Comparison of ENCODE assay signal across 19 mouse cellular contexts in the genomic region with DNA sequence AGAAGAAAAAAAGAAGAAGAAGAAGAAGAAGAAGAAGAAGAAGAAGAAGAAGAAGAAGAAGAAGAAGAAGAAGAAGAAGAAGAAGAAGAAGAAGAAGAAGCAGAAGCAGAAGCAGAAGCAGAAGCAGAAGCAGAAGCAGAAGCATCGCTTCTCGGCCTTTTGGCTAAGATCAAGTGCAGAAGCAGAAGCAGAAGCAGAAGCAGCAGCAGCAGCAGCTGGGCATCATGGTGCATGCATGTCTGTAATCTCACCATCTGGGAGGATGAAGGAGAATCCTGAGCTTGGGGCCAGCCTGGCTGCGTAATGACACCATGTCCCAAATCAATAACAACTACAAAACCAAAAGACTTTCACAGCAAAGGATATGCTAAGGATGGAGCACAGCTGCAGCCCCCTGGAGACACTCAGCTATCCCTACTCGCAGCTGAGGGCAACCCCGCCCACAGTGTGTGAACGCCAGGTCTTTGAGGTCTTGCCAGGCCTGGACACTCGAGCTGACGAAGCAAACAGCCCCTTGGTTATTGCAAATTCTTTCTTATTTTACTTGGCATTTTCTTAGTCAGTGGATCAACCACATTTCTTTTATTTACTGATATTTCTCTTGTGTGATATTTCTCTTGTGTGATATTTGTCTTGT. TPM values are rescaled to one million over a fixed set of nuclear protein-coding genes. Genes with fewer than 3 reads are reported as not detected.
A peak's percentile ranks its signal among the peaks of the same experiment; 100 is the strongest.
DNase-seq lines count a peak whose midpoint lies in the region; ATAC-seq lines count a peak whose summit lies in the region.
"Had no signal": no experiment of that assay in that cellular context is flagged by ENCODE, and none has a peak within 500 bp of the region (broad histone marks: within the 10 kb centered on the region; RNA-seq: fewer than 3 reads in every experiment).

No protein-coding gene starts in this region.

- no peak overlapping the region for H3K27ac ChIP-seq in heart, embryonic 11.5 days (ENCODE audit: low read depth, low read length)
- no peak overlapping the region for H3K27ac ChIP-seq in liver, embryonic 12.5 days
- H3K27ac ChIP-seq: embryonic facial prominence, embryonic 12.5 days; forebrain, embryonic 12.5 days; hindbrain, embryonic 12.5 days; midbrain, embryonic 13.5 days; neural tube, embryonic 13.5 days had no signal

- H3K4me1 ChIP-seq in heart, embryonic 11.5 days (ENCODE audit: control insufficient read depth, insufficient read depth, low read length): no peaks in the 10 kb centered on the region
- H3K4me1 ChIP-seq in liver, embryonic 12.5 days: no peaks in the 10 kb centered on the region
- H3K4me1 ChIP-seq: embryonic facial prominence, embryonic 12.5 days; forebrain, embryonic 12.5 days; hindbrain, embryonic 12.5 days; midbrain, embryonic 13.5 days; neural tube, embryonic 13.5 days had no signal

- ATAC-seq in heart, embryonic 11.5 days (replicated peaks; ENCODE audit: insufficient number of reproducible peaks, low FRiP score, low TSS enrichment): no peak
- no peak for ATAC-seq in megakaryocyte-erythroid progenitor cell, adult 5-6 weeks (replicated peaks; ENCODE audit: low FRiP score, low TSS enrichment, poor library complexity, severe bottlenecking)
- ATAC-seq in liver, embryonic 12.5 days: no peak
- ATAC-seq: midbrain, embryonic 13.5 days; Patski had no signal

- H3K4me3 ChIP-seq in heart, embryonic 11.5 days (ENCODE audit: low read depth, low read length): no peak overlapping the region
- H3K4me3 ChIP-seq in liver, embryonic 12.5 days: no peak overlapping the region
- H3K4me3 ChIP-seq: embryonic facial prominence, embryonic 12.5 days; forebrain, embryonic 12.5 days; hindbrain, embryonic 12.5 days; midbrain, embryonic 13.5 days; neural tube, embryonic 13.5 days had no signal

- intact Hi-C loops in gastrocnemius, postnatal 36 days (cut with DNase I): no loop called here

- whole genome bisulfite sequencing in heart, embryonic 11.5 days (ENCODE audit: insufficient replicate concordance): 60% methylated on average over 8 of the region's 8 CpGs
- WGBS in liver, embryonic 12.5 days (ENCODE audit: insufficient replicate concordance): 55% methylated on average over 8 of the region's 8 CpGs

- peak; percentile 9 to 35 for DNase-seq in heart, adult 9 months (ENCODE audit: low spot score in 2 of 2)
- peak; percentile 28 for DNase-seq in ovary, adult 18-20 months (ENCODE audit: low spot score)
- DNase-seq in ovary, postnatal 10 days (ENCODE audit: low spot score): no peak
- DNase-seq in gastrocnemius, postnatal 36 days: peak; percentile 21 to 49
- peak; percentile 24 for DNase-seq in ovary, postnatal 36 days (ENCODE audit: low spot score)
- DNase-seq: cerebellum, adult 9-11 months; kidney, adult 18-20 months had no signal

- H3K36me3 ChIP-seq in heart, embryonic 11.5 days (ENCODE audit: control insufficient read depth, insufficient read depth, low read length): no peaks in the 10 kb centered on the region
- H3K36me3 ChIP-seq in liver, embryonic 12.5 days: no peaks in the 10 kb centered on the region
- H3K36me3 ChIP-seq: embryonic facial prominence, embryonic 12.5 days; forebrain, embryonic 12.5 days; hindbrain, embryonic 12.5 days; midbrain, embryonic 13.5 days; neural tube, embryonic 13.5 days had no signal

- H3K9me3 ChIP-seq in heart, embryonic 11.5 days (replicated peaks; ENCODE audit: control insufficient read depth, low read length): no peaks in the 10 kb centered on the region
- H3K9me3 ChIP-seq in liver, embryonic 12.5 days (replicated peaks): no peaks in the 10 kb centered on the region
- H3K9me3 ChIP-seq: forebrain, embryonic 12.5 days; hindbrain, embryonic 12.5 days; midbrain, embryonic 13.5 days; neural tube, embryonic 13.5 days had no signal

- H3K9ac ChIP-seq in heart, embryonic 11.5 days (ENCODE audit: low read depth, low read length): no peak overlapping the region
- no peak overlapping the region for H3K9ac ChIP-seq in liver, embryonic 12.5 days
- H3K9ac ChIP-seq: embryonic facial prominence, embryonic 12.5 days; forebrain, embryonic 12.5 days; hindbrain, embryonic 12.5 days; midbrain, embryonic 13.5 days; neural tube, embryonic 13.5 days had no signal

- H3K27me3 ChIP-seq in heart, embryonic 11.5 days (ENCODE audit: control insufficient read depth, insufficient read depth, low read length): no peaks in the 10 kb centered on the region
- no peaks in the 10 kb centered on the region for H3K27me3 ChIP-seq in liver, embryonic 12.5 days (replicated peaks)
- H3K27me3 ChIP-seq: embryonic facial prominence, embryonic 12.5 days; forebrain, embryonic 12.5 days; hindbrain, embryonic 12.5 days; midbrain, embryonic 13.5 days; neural tube, embryonic 13.5 days; Patski had no signal

- no peak overlapping the region for H3K4me2 ChIP-seq in heart, embryonic 11.5 days
- no peak overlapping the region for H3K4me2 ChIP-seq in liver, embryonic 12.5 days
- H3K4me2 ChIP-seq: embryonic facial prominence, embryonic 12.5 days; forebrain, embryonic 12.5 days; hindbrain, embryonic 12.5 days; midbrain, embryonic 13.5 days; neural tube, embryonic 13.5 days had no signal

RNA-seq across cellular contexts. Expression of a gene that starts 34.1 kb away (rescaled TPM):
- not detected in 2 replicates for polyA plus RNA-seq in heart, embryonic 11.5 days (2014; fragmentation: Nextera tagmentation; extraction: Ambion mirVana)
- total RNA-seq in gastrocnemius, postnatal 36 days (2021): not detected
- not detected in 2 replicates for total RNA-seq in megakaryocyte-erythroid progenitor cell, adult 5-6 weeks (2014; fragmentation: Nextera tagmentation)
- total RNA-seq in megakaryocyte-erythroid progenitor cell, adult 5-6 weeks (2017): not detected in 2 replicates
- polyA plus RNA-seq in liver, embryonic 12.5 days (2016; fragmentation: Nextera tagmentation; extraction: Ambion mirVana): not detected in 2 replicates
- total RNA-seq: layer of hippocampus, postnatal 10 days had no signal
- polyA plus RNA-seq: embryonic facial prominence, embryonic 12.5 days; forebrain, embryonic 12.5 days; hindbrain, embryonic 12.5 days; limb, embryonic 11.5 days; midbrain, embryonic 13.5 days; neural tube, embryonic 13.5 days; Patski; small intestine, adult 2 months had no signal

RNA-seq across cellular contexts. Expression of a gene that starts 43.8 kb away (rescaled TPM):
- polyA plus RNA-seq in heart, embryonic 11.5 days (2014; fragmentation: Nextera tagmentation; extraction: Ambion mirVana): not detected in 2 replicates
- not detected for total RNA-seq in gastrocnemius, postnatal 36 days (2021)
- not detected in 2 replicates for total RNA-seq in megakaryocyte-erythroid progenitor cell, adult 5-6 weeks (2014; fragmentation: Nextera tagmentation)
- not detected in 2 replicates for total RNA-seq in megakaryocyte-erythroid progenitor cell, adult 5-6 weeks (2017)
- 0.07 TPM in 1 of 2 replicates, not detected in the other for polyA plus RNA-seq in liver, embryonic 12.5 days (2016; fragmentation: Nextera tagmentation; extraction: Ambion mirVana)
- total RNA-seq: layer of hippocampus, postnatal 10 days had no signal
- polyA plus RNA-seq: embryonic facial prominence, embryonic 12.5 days; forebrain, embryonic 12.5 days; hindbrain, embryonic 12.5 days; limb, embryonic 11.5 days; midbrain, embryonic 13.5 days; neural tube, embryonic 13.5 days; Patski had no signal
